Mouse (Mus musculus): ENCODE data around the gene Arhgdib. TPM values are rescaled to one million over a fixed set of nuclear protein-coding genes. Genes with fewer than 3 reads are reported as not detected.

Arhgdib gene
- polyA plus RNA-seq, 1 experiment from 2014 or later = 17.9 TPM

DNA sequence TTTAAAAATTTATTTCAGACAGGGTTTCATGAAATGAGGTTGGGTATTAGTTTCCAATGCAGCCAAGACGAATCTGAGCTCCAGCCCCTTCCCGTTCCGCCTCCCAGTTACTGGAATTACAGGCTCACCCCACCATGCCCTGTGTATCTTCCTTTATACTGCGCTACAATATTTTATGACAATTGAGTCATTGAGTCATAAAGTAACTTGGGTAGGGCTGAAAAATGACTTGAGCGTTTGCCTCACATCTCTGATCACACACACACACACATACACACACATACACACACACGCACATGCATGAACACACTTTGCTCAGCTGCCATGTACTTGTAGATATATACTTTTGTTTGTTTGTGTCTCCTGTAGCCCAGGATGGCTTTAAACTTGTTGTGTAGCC, 27.5 kb downstream of the Arhgdib start:
- Histone ChIP-seq H3K27me3 (ENCODE audit: control insufficient read depth, insufficient read depth, low read length) (no peaks in the 10 kb centered on the region), H3K4me3 (replicated peaks; ENCODE audit: low read length) (no peak overlapping the region), H3K36me3 (replicated peaks; ENCODE audit: control insufficient read depth, insufficient read depth) (no peaks in the 10 kb centered on the region), H3K27ac (no peak overlapping the region), H3K9ac (no peak overlapping the region), H3K4me1 (replicated peaks; ENCODE audit: control insufficient read depth, insufficient read depth, low read length) (peaks cover 8% of the 10 kb centered on the region; the same call in 1 of the 2 replicates), H3K4me2 (replicated peaks) (no peak overlapping the region), H3K9me3 (ENCODE audit: control insufficient read depth, low read length) (no peaks in the 10 kb centered on the region)
- 96% methylated on average over 6 of the region's 6 CpGs for WGBS
- DNase-seq (ENCODE audit: low spot score) = no peak
- no peak for ATAC-seq (ENCODE audit: low FRiP score)

- H3K4me3 ChIP-seq (replicated peaks; ENCODE audit: low read length) = peak overlapping the region; percentile 18; the same call in 1 of the 2 replicates
- 19% methylated on average over 18 of the region's 18 CpGs for WGBS
- no peaks in the 10 kb centered on the region for H3K27me3 ChIP-seq (ENCODE audit: control insufficient read depth, insufficient read depth, low read length)
- ATAC-seq (ENCODE audit: low FRiP score) = peak; percentile 48; the same call in 1 of the 2 replicates
- H3K9ac ChIP-seq = no peak overlapping the region
- no peak for DNase-seq (ENCODE audit: low spot score)
- H3K4me2 ChIP-seq (replicated peaks) = peak overlapping the region; percentile 57
- H3K4me1 ChIP-seq (replicated peaks; ENCODE audit: control insufficient read depth, insufficient read depth, low read length) = peaks cover 8% of the 10 kb centered on the region; the same call in 1 of the 2 replicates
- no peaks in the 10 kb centered on the region for H3K36me3 ChIP-seq (replicated peaks; ENCODE audit: control insufficient read depth, insufficient read depth)
- H3K9me3 ChIP-seq (ENCODE audit: control insufficient read depth, low read length) = no peaks in the 10 kb centered on the region
- no peak overlapping the region for H3K27ac ChIP-seq
Observed at GRCm38 (mm10) chr6:136913384-136914126, 28.1 kb downstream of the Arhgdib start.

GRCm38 (mm10) chr6:136912751-136913265, 28.9 kb downstream of the Arhgdib start:
- ATAC-seq (ENCODE audit: low FRiP score) = no peak
- no peaks in the 10 kb centered on the region for H3K27me3 ChIP-seq (ENCODE audit: control insufficient read depth, insufficient read depth, low read length)
- peaks cover 8% of the 10 kb centered on the region; the same call in 1 of the 2 replicates for H3K4me1 ChIP-seq (replicated peaks; ENCODE audit: control insufficient read depth, insufficient read depth, low read length)
- H3K9ac ChIP-seq = no peak overlapping the region
- no peaks in the 10 kb centered on the region for H3K9me3 ChIP-seq (ENCODE audit: control insufficient read depth, low read length)
- no peak for DNase-seq (ENCODE audit: low spot score)
- no peak overlapping the region for H3K27ac ChIP-seq
- no peaks in the 10 kb centered on the region for H3K36me3 ChIP-seq (replicated peaks; ENCODE audit: control insufficient read depth, insufficient read depth)
- no peak overlapping the region for H3K4me2 ChIP-seq (replicated peaks)
- no peak overlapping the region for H3K4me3 ChIP-seq (replicated peaks; ENCODE audit: low read length)
- 91% methylated on average over 1 of the region's 2 CpGs for WGBS

GRCm38 (mm10) chr6:136910247-136910890, 31.3 kb downstream of the Arhgdib start:
- H3K36me3 ChIP-seq (replicated peaks; ENCODE audit: control insufficient read depth, insufficient read depth) = no peaks in the 10 kb centered on the region
- H3K4me1 ChIP-seq (replicated peaks; ENCODE audit: control insufficient read depth, insufficient read depth, low read length) = peaks cover 8% of the 10 kb centered on the region; the same call in 1 of the 2 replicates
- no peak overlapping the region for H3K9ac ChIP-seq
- H3K27ac ChIP-seq = no peak overlapping the region
- no peak for ATAC-seq (ENCODE audit: low FRiP score)
- H3K4me3 ChIP-seq (replicated peaks; ENCODE audit: low read length) = no peak overlapping the region
- H3K9me3 ChIP-seq (ENCODE audit: control insufficient read depth, low read length) = no peaks in the 10 kb centered on the region
- 80% methylated on average over 9 of the region's 9 CpGs for whole genome bisulfite sequencing
- peak; percentile 42 for DNase-seq (ENCODE audit: low spot score)
- H3K27me3 ChIP-seq (ENCODE audit: control insufficient read depth, insufficient read depth, low read length) = no peaks in the 10 kb centered on the region
- H3K4me2 ChIP-seq (replicated peaks) = no peak overlapping the region

- Histone ChIP-seq H3K27me3 (ENCODE audit: control insufficient read depth, insufficient read depth, low read length) (no peaks in the 10 kb centered on the region), H3K4me3 (replicated peaks; ENCODE audit: low read length) (no peak overlapping the region), H3K9me3 (ENCODE audit: control insufficient read depth, low read length) (no peaks in the 10 kb centered on the region), H3K4me2 (replicated peaks) (no peak overlapping the region), H3K9ac (no peak overlapping the region), H3K36me3 (replicated peaks; ENCODE audit: control insufficient read depth, insufficient read depth) (no peaks in the 10 kb centered on the region), H3K4me1 (replicated peaks; ENCODE audit: control insufficient read depth, insufficient read depth, low read length) (no peaks in the 10 kb centered on the region), H3K27ac (no peak overlapping the region)
- ATAC-seq (ENCODE audit: low FRiP score) (no peak), DNase-seq (ENCODE audit: low spot score) (no peak)
- 67% methylated on average over 10 of the region's 10 CpGs for WGBS
Observed at GRCm38 (mm10) chr6:136906937-136907293, 34.8 kb downstream of the Arhgdib start.

DNA sequence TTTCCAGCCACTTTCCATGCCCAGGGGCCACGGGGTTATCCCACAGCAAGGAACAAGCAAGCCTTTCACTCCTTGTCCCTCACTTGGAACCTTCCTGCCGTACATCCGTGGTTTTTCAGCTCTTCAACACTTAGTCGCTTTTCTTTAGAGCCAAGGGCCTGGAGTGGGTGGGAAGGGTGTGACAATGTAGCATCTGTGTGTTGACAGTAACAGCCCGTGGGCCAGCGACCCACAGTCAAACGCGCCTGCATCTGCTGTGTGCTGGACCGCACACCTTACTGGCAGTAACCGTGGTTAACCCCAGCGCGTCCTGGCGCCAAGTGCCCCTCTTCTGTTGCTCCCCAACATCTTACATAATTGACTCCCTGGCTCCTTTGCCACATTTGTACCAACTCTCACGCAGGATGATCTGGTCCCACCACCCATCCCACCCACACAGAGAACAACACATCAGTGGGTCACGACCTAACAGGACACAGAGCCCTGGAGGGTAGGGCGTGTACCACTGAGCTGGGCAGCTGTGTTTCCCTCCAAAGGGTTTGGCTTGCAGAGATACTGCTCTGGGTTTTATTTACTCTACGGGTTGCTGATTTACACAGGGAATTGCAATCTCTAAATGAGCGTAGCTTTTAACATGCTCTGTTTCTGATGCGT, 35.3 kb downstream of the Arhgdib start:
- Histone ChIP-seq H3K27me3 (ENCODE audit: control insufficient read depth, insufficient read depth, low read length) (no peaks in the 10 kb centered on the region), H3K4me2 (replicated peaks) (no peak overlapping the region), H3K9ac (no peak overlapping the region), H3K9me3 (ENCODE audit: control insufficient read depth, low read length) (no peaks in the 10 kb centered on the region), H3K27ac (no peak overlapping the region), H3K4me3 (replicated peaks; ENCODE audit: low read length) (no peak overlapping the region), H3K36me3 (replicated peaks; ENCODE audit: control insufficient read depth, insufficient read depth) (no peaks in the 10 kb centered on the region), H3K4me1 (replicated peaks; ENCODE audit: control insufficient read depth, insufficient read depth, low read length) (no peaks in the 10 kb centered on the region)
- DNase-seq (ENCODE audit: low spot score) (no peak), ATAC-seq (ENCODE audit: low FRiP score) (no peak)
- 90% methylated on average over 19 of the region's 19 CpGs for WGBS

GRCm38 (mm10) chr6:136903885-136904470, 37.7 kb downstream of the Arhgdib start:
- H3K9ac ChIP-seq = no peak overlapping the region
- no peak for ATAC-seq (ENCODE audit: low FRiP score)

GRCm38 (mm10) chr6:136902527-136902926, 39.2 kb downstream of the Arhgdib start:
- 91% methylated on average over 9 of the region's 9 CpGs for WGBS
- no peak overlapping the region for H3K4me2 ChIP-seq (replicated peaks)
- H3K4me1 ChIP-seq (replicated peaks; ENCODE audit: control insufficient read depth, insufficient read depth, low read length) = no peaks in the 10 kb centered on the region
- H3K27ac ChIP-seq = no peak overlapping the region
- no peak overlapping the region for H3K4me3 ChIP-seq (replicated peaks; ENCODE audit: low read length)
- no peaks in the 10 kb centered on the region for H3K27me3 ChIP-seq (ENCODE audit: control insufficient read depth, insufficient read depth, low read length)
- H3K36me3 ChIP-seq (replicated peaks; ENCODE audit: control insufficient read depth, insufficient read depth) = no peaks in the 10 kb centered on the region
- no peak for DNase-seq (ENCODE audit: low spot score)
- H3K9ac ChIP-seq = no peak overlapping the region
- no peak for ATAC-seq (ENCODE audit: low FRiP score)
- H3K9me3 ChIP-seq (ENCODE audit: control insufficient read depth, low read length) = no peaks in the 10 kb centered on the region

More at GRCm38 (mm10) chr6:136903885-136904470, 37.7 kb downstream of the Arhgdib start:
- Histone ChIP-seq H3K4me3 (replicated peaks; ENCODE audit: low read length) (no peak overlapping the region), H3K4me1 (replicated peaks; ENCODE audit: control insufficient read depth, insufficient read depth, low read length) (no peaks in the 10 kb centered on the region), H3K27ac (no peak overlapping the region), H3K36me3 (replicated peaks; ENCODE audit: control insufficient read depth, insufficient read depth) (no peaks in the 10 kb centered on the region), H3K9me3 (ENCODE audit: control insufficient read depth, low read length) (no peaks in the 10 kb centered on the region), H3K27me3 (ENCODE audit: control insufficient read depth, insufficient read depth, low read length) (no peaks in the 10 kb centered on the region), H3K4me2 (replicated peaks) (no peak overlapping the region)
- no peak for DNase-seq (ENCODE audit: low spot score)
- WGBS = 66% methylated on average over 8 of the region's 8 CpGs

GRCm38 (mm10) chr6:136901010-136901409, 40.7 kb downstream of the Arhgdib start:
- Histone ChIP-seq H3K4me1 (replicated peaks; ENCODE audit: control insufficient read depth, insufficient read depth, low read length) (no peaks in the 10 kb centered on the region), H3K36me3 (replicated peaks; ENCODE audit: control insufficient read depth, insufficient read depth) (no peaks in the 10 kb centered on the region), H3K27me3 (ENCODE audit: control insufficient read depth, insufficient read depth, low read length) (no peaks in the 10 kb centered on the region), H3K9ac (no peak overlapping the region), H3K9me3 (ENCODE audit: control insufficient read depth, low read length) (no peaks in the 10 kb centered on the region), H3K4me3 (replicated peaks; ENCODE audit: low read length) (no peak overlapping the region), H3K27ac (no peak overlapping the region), H3K4me2 (replicated peaks) (no peak overlapping the region)
- no peak for ATAC-seq (ENCODE audit: low FRiP score)
- 83% methylated on average over 2 of the region's 2 CpGs for WGBS
- DNase-seq (ENCODE audit: low spot score) = no peak

Data from hindbrain, embryonic 14.5 days (tissue).